Mouse (Mus musculus) forebrain, embryonic 10.5 days (tissue): ENCODE data around the gene Abhd15. TPM values are rescaled to one million over a fixed set of nuclear protein-coding genes. Genes with fewer than 3 reads are reported as not detected.

Source experiments
- DNase-seq: peaks from one replicate; pipeline ENCODE4 v3.0.0-alpha.2; 2017; ENCODE audit warnings: low spot score; ENCODE audit errors: extremely low spot score
- H3K27ac ChIP-seq: fragments of 300-500 bp; sonication (generic); 2 replicates; pipeline ENCODE4 v1.5.1; 2016; ENCODE audit warnings: mild to moderate bottlenecking
- H3K27me3 ChIP-seq: fragments of 300-500 bp; sonication (generic); 2 replicates; pipeline ENCODE4 v1.6.1; 2016; ENCODE audit warnings: mild to moderate bottlenecking; ENCODE audit not compliant: poor library complexity, severe bottlenecking
- H3K36me3 ChIP-seq: fragments of 300-500 bp; sonication (generic); replicated peaks from 2 replicates; pipeline ENCODE4 v1.6.1; 2016; ENCODE audit warnings: mild to moderate bottlenecking, moderate library complexity
- H3K4me1 ChIP-seq: fragments of 300-500 bp; sonication (generic); 2 replicates; pipeline ENCODE4 v1.6.1; 2016
- H3K4me3 ChIP-seq: fragments of 300-500 bp; sonication (generic); 2 replicates; pipeline ENCODE4 v1.5.1; 2016; ENCODE audit warnings: mild to moderate bottlenecking, moderate library complexity
- H3K9me3 ChIP-seq: fragments of 300-500 bp; sonication (generic); 2 replicates; pipeline ENCODE4 v1.6.1; 2016; ENCODE audit warnings: mild to moderate bottlenecking, moderate library complexity
- WGBS: fragments of 180-500 bp; shearing (Covaris S2); methylation state at CpG from one replicate; pipeline ENCODE4 v1.1.7; 2016; 5-methylcytosine and 5-hydroxymethylcytosine counted together
- polyA plus RNA-seq: library from polyadenylated mRNA; unstranded; fragments of >200 nt; fragmentation: Nextera tagmentation; extraction: Ambion mirVana; gene quantifications from 2 replicates; pipeline ENCODE4 v1.2.1, GENCODE M21; 2016

Abhd15 gene
- polyA plus RNA-seq, 1 experiment from 2014 or later: 4.7 TPM

- WGBS: 89% methylated on average over 14 of the region's 14 CpGs
- no peak for DNase-seq
- peaks cover 92% of the 10 kb centered on the region for H3K36me3 ChIP-seq
These were observed 8.6 kb upstream of the Abhd15 start for GRCm38 (mm10) chr11:77506273-77506672.

GRCm38 (mm10) chr11:77506941-77507340 lies 8.0 kb upstream of the Abhd15 start:
- Histone ChIP-seq H3K4me1 (peaks cover 33% of the 10 kb centered on the region), H3K36me3 (peaks cover 85% of the 10 kb centered on the region), H3K9me3 (no peaks in the 10 kb centered on the region), H3K27ac (no peak overlapping the region), H3K4me3 (peak overlapping the region; percentile 9; the same call in 1 of the 2 replicates), H3K27me3 (peaks cover 8% of the 10 kb centered on the region; the same call in 1 of the 2 replicates)
- 88% methylated on average over 6 of the region's 6 CpGs for WGBS
- no peak for DNase-seq

More at GRCm38 (mm10) chr11:77506273-77506672, 8.6 kb upstream of the Abhd15 start:
- H3K27ac ChIP-seq: no peak overlapping the region
- peaks cover 32% of the 10 kb centered on the region for H3K4me1 ChIP-seq
- H3K4me3 ChIP-seq: no peak overlapping the region; the same call in 1 of the 2 replicates
- peaks cover 8% of the 10 kb centered on the region; the same call in 1 of the 2 replicates for H3K27me3 ChIP-seq
- no peaks in the 10 kb centered on the region for H3K9me3 ChIP-seq

- Histone ChIP-seq H3K27me3 (peaks cover 11% of the 10 kb centered on the region), H3K36me3 (peaks cover 80% of the 10 kb centered on the region), H3K4me1 (peaks cover 38% of the 10 kb centered on the region), H3K27ac (no peak overlapping the region), H3K9me3 (no peaks in the 10 kb centered on the region), H3K4me3 (peak overlapping the region; percentile 9; the same call in 1 of the 2 replicates)
- DNase-seq: no peak
- WGBS: 78% methylated on average over 4 of the region's 4 CpGs
These were observed 7.5 kb upstream of the Abhd15 start for GRCm38 (mm10) chr11:77507426-77507825.

- Histone ChIP-seq H3K9me3 (no peaks in the 10 kb centered on the region), H3K4me3 (peak overlapping the region; percentile 50), H3K27me3 (peaks cover 12% of the 10 kb centered on the region), H3K4me1 (peaks cover 38% of the 10 kb centered on the region), H3K36me3 (peaks cover 71% of the 10 kb centered on the region), H3K27ac (peak overlapping the region; percentile 78)
- 21% methylated on average over 49 of the region's 49 CpGs for WGBS
- DNase-seq: peak; percentile 79
These were observed 6.6 kb upstream of the Abhd15 start for GRCm38 (mm10) chr11:77508068-77509021.

- 80% methylated on average over 5 of the region's 5 CpGs for WGBS
- Histone ChIP-seq H3K9me3 (no peaks in the 10 kb centered on the region), H3K27me3 (peaks cover 38% of the 10 kb centered on the region), H3K4me1 (peaks cover 64% of the 10 kb centered on the region), H3K27ac (no peak overlapping the region), H3K4me3 (no peak overlapping the region), H3K36me3 (peaks cover 41% of the 10 kb centered on the region)
- DNase-seq: no peak
These were observed 3.6 kb upstream of the Abhd15 start for GRCm38 (mm10) chr11:77511336-77511735.

DNA sequence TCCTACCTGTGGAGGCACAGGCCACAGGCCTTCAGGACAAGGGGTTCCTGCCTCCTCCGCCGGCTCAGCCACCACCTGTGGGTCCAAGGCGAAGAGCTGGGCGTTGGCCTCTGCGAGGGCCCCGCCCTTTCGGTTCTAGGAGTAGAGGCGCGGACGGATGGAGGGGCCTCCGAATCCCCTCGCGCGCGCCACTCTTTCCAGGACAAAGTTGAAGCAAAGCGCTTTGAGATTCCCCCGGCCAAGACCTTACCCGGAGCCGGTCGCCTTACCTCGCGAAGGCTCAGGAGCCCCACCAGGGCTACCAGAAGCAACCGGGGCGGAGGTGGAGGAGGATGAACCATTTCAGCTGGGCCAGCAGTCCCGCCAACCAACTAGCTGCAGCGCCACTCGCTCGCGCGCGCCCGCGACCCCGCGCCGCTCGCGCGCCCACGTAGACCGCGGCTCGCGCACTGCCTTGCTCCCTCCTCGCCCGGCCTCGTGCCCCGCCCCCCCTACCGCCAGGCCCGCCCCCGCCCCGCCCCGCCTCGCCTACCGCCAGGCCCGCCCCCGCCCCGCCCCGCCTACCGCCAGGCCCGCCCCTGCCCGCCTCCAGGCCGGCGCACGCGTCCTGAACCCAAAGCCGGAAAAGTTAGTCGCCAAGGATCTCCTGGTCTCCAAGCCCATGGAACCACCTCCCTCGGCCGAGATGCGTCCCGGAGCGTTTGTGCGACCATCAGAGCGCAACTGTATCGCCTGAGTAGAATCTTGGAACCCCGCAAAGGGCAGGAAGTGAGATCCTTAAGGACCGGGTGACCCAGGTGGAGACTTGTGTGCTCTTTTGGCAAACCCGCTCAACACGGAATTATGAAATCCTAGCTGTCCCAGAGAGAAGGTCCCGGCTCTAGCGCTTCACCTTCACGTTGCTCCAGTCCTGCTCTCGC lies 1.8 kb upstream of the Abhd15 start:
- peaks cover 68% of the 10 kb centered on the region for H3K4me1 ChIP-seq
- H3K27ac ChIP-seq: peak overlapping the region; percentile 88
- under 1% methylated on average over 82 of the region's 84 CpGs for WGBS

GRCm38 (mm10) chr11:77513811-77514170 lies 1.1 kb upstream of the Abhd15 start:
- Histone ChIP-seq H3K27ac (peak overlapping the region; percentile 88), H3K4me3 (peak overlapping the region; percentile 72), H3K27me3 (peaks cover 58% of the 10 kb centered on the region), H3K4me1 (peaks cover 68% of the 10 kb centered on the region), H3K9me3 (no peaks in the 10 kb centered on the region), H3K36me3 (peaks cover 24% of the 10 kb centered on the region)
- WGBS: 2% methylated on average over 10 of the region's 10 CpGs
- no peak for DNase-seq

More for the DNA sequence above, 1.8 kb upstream of the Abhd15 start:
- Histone ChIP-seq H3K36me3 (peaks cover 25% of the 10 kb centered on the region), H3K9me3 (no peaks in the 10 kb centered on the region), H3K4me3 (peak overlapping the region; percentile 72), H3K27me3 (peaks cover 55% of the 10 kb centered on the region)
- peak; percentile 94 for DNase-seq

GRCm38 (mm10) chr11:77514281-77514831 lies 565 bp upstream of the Abhd15 start:
- H3K9me3 ChIP-seq: no peaks in the 10 kb centered on the region
- H3K4me1 ChIP-seq: peaks cover 72% of the 10 kb centered on the region
- peaks cover 58% of the 10 kb centered on the region for H3K27me3 ChIP-seq
- peak overlapping the region; percentile 88 for H3K27ac ChIP-seq
- no peak for DNase-seq
- H3K36me3 ChIP-seq: peaks cover 19% of the 10 kb centered on the region
- 2% methylated on average over 19 of the region's 19 CpGs for WGBS
- H3K4me3 ChIP-seq: peak overlapping the region; percentile 72

GRCm38 (mm10) chr11:77515637-77516552 lies 974 bp downstream of the Abhd15 start, which contains the start of gene Trp53i13:
TSS of gene Trp53i13 (minus strand) at chr11:77515980.
- Histone ChIP-seq H3K27me3 (peaks cover 58% of the 10 kb centered on the region), H3K27ac (peak within 1 kb of the TSS; percentile 88), H3K9me3 (no peaks in the 10 kb centered on the region), H3K36me3 (peaks cover 5% of the 10 kb centered on the region; the same call in 1 of the 2 replicates), H3K4me3 (peak within 1 kb of the TSS; percentile 72), H3K4me1 (peaks cover 87% of the 10 kb centered on the region)
- WGBS: 5% methylated on average over 39 of the region's 39 CpGs
- no peak for DNase-seq

- H3K4me3 ChIP-seq: peak overlapping the region; percentile 72; the same call in 1 of the 2 replicates
- no peak for DNase-seq
- H3K4me1 ChIP-seq: peaks cover 90% of the 10 kb centered on the region
- H3K9me3 ChIP-seq: no peaks in the 10 kb centered on the region
- WGBS: 62% methylated on average over 5 of the region's 5 CpGs
- H3K27me3 ChIP-seq: peaks cover 58% of the 10 kb centered on the region
- H3K27ac ChIP-seq: no peak overlapping the region
- H3K36me3 ChIP-seq: peaks cover 5% of the 10 kb centered on the region; the same call in 1 of the 2 replicates
These were observed 1.9 kb downstream of the Abhd15 start for GRCm38 (mm10) chr11:77516553-77517425.
